Mouse (Mus musculus) ovary, adult 18-20 months (tissue): ENCODE results near the gene Ap4s1.
"Not testable (repeated sequence)": the region's sequence is repeated elsewhere in the genome, so short reads cannot be mapped to it uniquely, and the experiment has no call there.

Source experiments
- DNase-seq: peaks from one replicate; pipeline ENCODE4 v3.0.0; 2022; ENCODE audit warnings: low spot score, mixed read lengths

Gene Ap4s1

GRCm38 (mm10) chr12:51690893-51691844, at the start of gene Ap4s1:
Gene Ap4s1, plus strand, starts transcription at chr12:51691033.
- DNase-seq, result peak; percentile 50

- no peak for DNase-seq
These were observed 49.0 kb upstream of the Ap4s1 start for GRCm38 (mm10) chr12:51641871-51642270.

- not testable (repeated sequence) for DNase-seq
These were observed 41.4 kb upstream of the Ap4s1 start for GRCm38 (mm10) chr12:51649401-51649800.

GRCm38 (mm10) chr12:51655944-51656465, 34.8 kb upstream of the Ap4s1 start:
- DNase-seq, result no peak

- no peak for DNase-seq
These were observed 27.8 kb upstream of the Ap4s1 start for GRCm38 (mm10) chr12:51663011-51663410.

GRCm38 (mm10) chr12:51663908-51664307, 26.9 kb upstream of the Ap4s1 start:
- no peak for DNase-seq

GRCm38 (mm10) chr12:51666708-51667430, 24.0 kb upstream of the Ap4s1 start:
- DNase-seq, result no peak

GRCm38 (mm10) chr12:51671231-51671891, 19.5 kb upstream of the Ap4s1 start:
- DNase-seq, result no peak

- no peak for DNase-seq
These were observed 17.6 kb upstream of the Ap4s1 start for GRCm38 (mm10) chr12:51673270-51673669.

GRCm38 (mm10) chr12:51676442-51676841, 14.4 kb upstream of the Ap4s1 start:
- DNase-seq, result no peak

- no peak for DNase-seq
These were observed 12.0 kb upstream of the Ap4s1 start for GRCm38 (mm10) chr12:51678844-51679243.

- DNase-seq, result no peak
These were observed 2.3 kb upstream of the Ap4s1 start for GRCm38 (mm10) chr12:51688546-51688945.

- peak; percentile 97 for DNase-seq
These were observed 1.2 kb downstream of the Ap4s1 start, which contains the start of gene Strn3 for GRCm38 (mm10) chr12:51691845-51692632. Gene Strn3, minus strand, starts transcription at chr12:51691897.

- DNase-seq, result not testable (repeated sequence)
These were observed 2.0 kb downstream of the Ap4s1 start for GRCm38 (mm10) chr12:51692870-51693269.

GRCm38 (mm10) chr12:51693419-51693818, 2.6 kb downstream of the Ap4s1 start:
- DNase-seq, result no peak

- DNase-seq, result no peak
These were observed 3.3 kb downstream of the Ap4s1 start for GRCm38 (mm10) chr12:51694096-51694495.

GRCm38 (mm10) chr12:51694966-51695365, 4.1 kb downstream of the Ap4s1 start:
- no peak for DNase-seq

GRCm38 (mm10) chr12:51696157-51696556, 5.3 kb downstream of the Ap4s1 start:
- no peak for DNase-seq

- DNase-seq, result no peak
These were observed 9.0 kb downstream of the Ap4s1 start for GRCm38 (mm10) chr12:51699623-51700393.

- DNase-seq, result no peak
These were observed 10.9 kb downstream of the Ap4s1 start for GRCm38 (mm10) chr12:51701723-51702122.
